Mouse (Mus musculus): ENCODE measurements around the gene Dock9.

Dock9 gene

GRCm38 (mm10) chr14:121617645-121618390, 179.8 kb downstream of the Dock9 start:
- DNase-seq = peak; percentile 94 to 95

- DNase-seq = no peak
These were observed 182.2 kb downstream of the Dock9 start for GRCm38 (mm10) chr14:121615431-121615830.

DNA sequence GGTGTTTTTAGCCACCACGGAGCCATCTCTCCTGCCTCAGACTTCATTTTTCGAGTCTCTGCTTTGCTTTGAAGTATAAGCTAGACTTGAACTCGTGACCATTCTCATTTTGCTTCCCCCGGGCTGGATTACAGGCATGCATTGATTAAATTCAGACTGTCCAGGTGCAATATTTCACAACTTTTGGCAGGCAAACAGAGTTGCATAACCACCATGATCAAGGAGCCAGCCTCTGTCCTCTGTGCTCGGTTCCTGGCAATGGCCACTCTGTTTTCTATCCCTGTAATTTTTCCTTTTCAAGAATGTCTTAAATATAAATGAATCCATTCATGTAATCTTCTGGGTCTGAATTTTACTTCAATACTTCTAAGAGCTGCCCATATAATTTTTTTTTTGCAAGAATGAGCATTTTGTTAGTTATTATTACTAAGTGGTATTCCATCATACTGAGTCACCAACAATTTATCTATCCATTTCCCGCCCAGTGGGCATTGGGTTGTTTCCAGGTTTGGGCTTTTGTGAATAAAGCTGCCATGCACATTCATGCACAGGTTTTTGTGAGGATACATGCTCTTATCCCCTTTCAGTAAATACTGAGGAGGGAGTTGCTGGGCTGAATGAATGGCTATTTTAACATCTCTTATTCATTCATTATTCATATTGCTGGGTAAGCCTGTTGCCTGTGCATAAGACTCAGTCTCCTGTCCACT, 183.0 kb downstream of the Dock9 start:
- peak; percentile 57 to 61 for DNase-seq

- DNase-seq = no peak
These were observed 184.1 kb downstream of the Dock9 start for GRCm38 (mm10) chr14:121613490-121613889.

DNA sequence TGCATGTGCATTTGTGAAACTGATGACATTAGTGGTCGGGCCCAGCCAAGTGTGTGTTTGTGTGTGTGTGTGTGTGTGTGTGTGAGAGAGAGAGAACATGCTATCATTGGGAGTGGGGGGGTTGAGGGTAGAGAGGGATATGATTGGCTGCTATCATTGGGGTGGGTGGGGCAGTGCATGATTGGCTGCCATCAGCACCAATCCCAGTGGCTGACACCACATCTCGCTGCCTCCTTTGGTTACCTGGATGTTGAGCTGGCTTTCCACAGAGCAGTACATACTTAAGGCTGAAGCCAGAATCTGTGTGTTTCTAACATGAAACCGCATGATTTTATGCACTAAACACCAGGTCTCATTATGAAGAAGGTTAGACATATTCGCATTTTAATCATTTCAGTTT, 184.7 kb downstream of the Dock9 start:
- DNase-seq = no peak

DNA sequence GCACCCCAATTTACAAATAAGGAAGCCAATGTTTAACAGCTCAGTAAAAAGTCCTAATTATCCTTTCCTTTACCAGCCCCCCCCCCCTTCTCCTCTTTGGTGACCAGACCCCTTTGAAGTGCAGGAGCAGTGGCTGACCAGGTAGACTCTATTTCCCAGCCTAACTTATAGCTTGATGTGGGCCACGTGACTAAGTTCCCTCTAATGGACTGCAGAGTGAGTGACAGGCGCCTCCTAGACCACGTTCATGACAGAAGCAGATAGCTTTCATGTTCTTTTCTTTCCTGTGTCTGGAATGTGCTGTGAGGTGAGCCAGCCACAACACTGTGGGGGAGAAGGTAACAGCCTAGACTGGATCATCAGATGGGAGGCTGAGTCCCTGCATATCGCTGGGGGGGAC, 186.1 kb downstream of the Dock9 start:
- no peak for DNase-seq

DNA sequence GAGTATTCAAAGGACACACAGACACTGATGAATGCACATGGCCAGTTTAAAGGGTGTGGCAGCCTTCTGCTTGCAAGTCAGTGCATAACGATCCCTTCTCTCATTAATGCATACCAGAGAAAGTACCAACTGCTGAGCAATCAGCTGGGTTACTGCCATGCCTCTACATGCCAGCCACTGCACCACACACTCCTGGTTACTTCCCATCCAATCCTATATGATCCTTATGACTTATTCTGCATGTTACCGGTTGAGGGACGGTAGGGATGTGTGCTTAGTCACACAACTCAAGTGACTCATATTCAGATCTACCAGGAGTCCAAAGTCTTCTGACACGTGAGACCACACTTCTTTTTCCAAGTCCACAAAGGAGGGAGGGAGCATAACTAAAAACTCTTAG, 186.5 kb downstream of the Dock9 start:
- DNase-seq = no peak

GRCm38 (mm10) chr14:121608522-121608921, 189.1 kb downstream of the Dock9 start:
- DNase-seq = no peak

GRCm38 (mm10) chr14:121606433-121606832, 191.2 kb downstream of the Dock9 start:
- no peak for DNase-seq

- DNase-seq = peak in 1 of 2 experiments; percentile 50
These were observed 192.4 kb downstream of the Dock9 start for GRCm38 (mm10) chr14:121605260-121605659.

DNA sequence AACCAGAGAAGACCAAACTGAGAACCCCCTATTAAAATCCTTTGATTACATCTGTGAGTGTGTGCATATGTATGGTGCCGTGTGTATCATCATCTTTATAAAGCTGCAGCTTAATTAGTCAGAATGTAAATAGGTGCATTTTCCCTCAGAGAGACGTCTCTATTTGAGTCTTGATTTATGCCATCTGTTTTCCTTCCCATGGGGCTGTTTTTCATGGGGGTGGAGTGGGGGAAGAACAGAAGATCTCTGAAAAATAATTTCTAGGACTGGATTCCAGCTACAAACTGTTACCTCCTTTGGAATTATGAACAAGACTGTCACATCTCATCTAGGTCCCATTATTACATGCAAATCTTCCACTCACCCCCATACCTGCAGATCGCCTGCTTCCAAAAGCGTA, 193.1 kb downstream of the Dock9 start:
- DNase-seq = no peak

GRCm38 (mm10) chr14:121602610-121603009, 195.0 kb downstream of the Dock9 start:
- DNase-seq = no peak

- no peak for DNase-seq
These were observed 197.1 kb downstream of the Dock9 start for GRCm38 (mm10) chr14:121600538-121600937.

GRCm38 (mm10) chr14:121597073-121597472, 200.6 kb downstream of the Dock9 start:
- no peak for DNase-seq

DNA sequence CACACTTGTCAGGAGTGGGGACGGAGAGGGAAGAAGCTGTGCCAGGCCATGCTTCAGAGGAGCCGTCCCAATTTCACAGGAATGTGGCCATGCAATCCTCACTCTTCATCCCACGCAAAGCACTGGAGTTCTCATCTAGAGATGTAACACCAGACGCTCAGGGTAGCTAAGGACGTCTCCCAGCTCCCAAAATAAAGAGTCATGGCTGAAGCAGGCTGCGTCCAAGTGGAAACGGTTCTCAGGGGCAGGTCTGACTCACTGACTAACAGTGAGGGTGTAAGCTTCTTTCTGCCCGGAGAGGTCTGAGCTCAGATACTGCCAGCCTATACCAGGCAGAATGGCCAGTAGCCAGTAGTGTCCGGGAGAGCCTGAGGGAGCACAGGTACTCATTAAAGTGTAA, 201.0 kb downstream of the Dock9 start:
- DNase-seq = no peak

DNA sequence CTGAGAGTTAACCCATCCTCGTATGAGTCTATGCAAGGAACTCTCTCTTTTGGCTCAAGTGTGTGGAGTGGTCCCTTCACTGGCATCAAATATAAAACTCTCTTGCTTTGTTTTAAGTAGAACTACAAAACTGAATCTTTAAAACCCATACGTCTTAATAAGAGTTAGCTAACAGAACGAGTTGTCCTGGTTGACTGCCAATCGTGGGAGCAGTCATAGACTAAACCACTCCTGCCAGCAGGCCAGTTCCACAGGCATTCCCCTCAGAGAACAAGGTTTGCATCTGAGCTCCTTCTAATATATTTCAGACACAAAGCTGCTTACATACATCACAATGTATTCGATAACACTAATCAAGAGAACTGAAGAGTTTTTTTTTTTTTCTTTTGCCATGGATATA, 203.0 kb downstream of the Dock9 start:
- DNase-seq = no peak

GRCm38 (mm10) chr14:121593313-121593929, 204.2 kb downstream of the Dock9 start:
- no peak for DNase-seq

GRCm38 (mm10) chr14:121592890-121593289, 204.7 kb downstream of the Dock9 start:
- DNase-seq = no peak

DNA sequence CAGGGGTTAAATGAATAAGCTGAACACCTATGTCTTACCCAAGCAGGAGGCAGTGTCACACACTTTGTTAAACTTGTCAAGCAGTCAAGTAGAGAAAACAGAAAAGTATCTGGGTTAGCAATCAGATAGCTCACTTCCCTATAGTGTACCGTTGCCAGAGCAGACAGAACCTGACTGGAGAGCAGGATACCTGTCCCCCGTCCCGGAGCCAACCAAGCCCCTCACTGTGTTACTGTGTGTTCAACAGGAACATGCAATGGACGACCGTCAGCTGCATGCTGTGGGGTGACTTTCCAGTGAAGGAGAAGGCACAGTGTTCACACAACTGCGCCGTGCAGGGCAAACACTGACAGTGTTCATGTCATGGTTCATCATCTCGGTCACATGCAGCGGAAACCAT, 205.3 kb downstream of the Dock9 start:
- DNase-seq = no peak

- peak; percentile 77 to 78 for DNase-seq
These were observed 208.4 kb downstream of the Dock9 start for GRCm38 (mm10) chr14:121589097-121589725.

DNA sequence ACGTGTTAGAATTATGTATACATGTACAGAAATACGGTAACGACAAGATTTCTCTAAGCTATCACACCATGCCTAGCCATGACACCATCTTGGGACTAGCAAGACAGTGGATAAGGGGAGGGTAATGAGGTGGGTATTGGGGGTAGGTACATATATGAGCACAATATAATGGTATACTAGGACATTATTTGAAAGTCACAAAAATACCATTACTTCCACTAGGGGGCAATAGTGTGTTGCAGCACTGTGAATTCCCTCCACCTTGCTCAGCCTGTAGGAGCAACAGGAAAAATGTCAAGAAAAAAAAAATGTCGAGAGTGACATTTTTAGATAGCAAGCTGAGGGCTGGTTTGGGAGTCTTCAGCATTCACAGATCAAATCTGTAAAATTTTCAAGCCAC, 209.2 kb downstream of the Dock9 start:
- DNase-seq = peak in 1 of 2 experiments; percentile 36

GRCm38 (mm10) chr14:121585906-121586765, 211.5 kb downstream of the Dock9 start:
- no peak for DNase-seq

Measured in cerebellum, postnatal 36 days (tissue).